Mouse (Mus musculus): ENCODE measurements at regions not wholly inside any gene's neighbourhood (a gene's known extent, or its start where the extent isn't known, plus 50 kb on each side); places are given as distances from the start of the nearest gene placed in this dataset.

GRCm38 (mm10) chr11:31753211-31753610, 81.5 kb upstream of the Bod1 start:
- Histone ChIP-seq H3K36me3 (ENCODE audit: control insufficient read depth, insufficient read depth, low read length, poor library complexity, severe bottlenecking) (no peaks in the 10 kb centered on the region), H3K9me3 (replicated peaks; ENCODE audit: control insufficient read depth, insufficient read depth, low read length, poor library complexity, severe bottlenecking) (no peaks in the 10 kb centered on the region), H3K27ac (ENCODE audit: insufficient read depth, low read length) (no peak overlapping the region), H3K27me3 (ENCODE audit: control insufficient read depth, insufficient read depth, low read length, poor library complexity, severe bottlenecking) (no peaks in the 10 kb centered on the region), H3K9ac (ENCODE audit: low read depth, poor library complexity, severe bottlenecking) (no peak overlapping the region), H3K4me3 (ENCODE audit: low read depth, low read length) (no peak overlapping the region), H3K4me1 (ENCODE audit: control insufficient read depth, insufficient read depth, low read length) (peaks cover 3% of the 10 kb centered on the region)
- TF ChIP-seq CTCF (IDR thresholded peaks at IDR 0.05; ENCODE audit: low read depth, low read length) (no peak), EP300 (IDR thresholded peaks at IDR 0.05; ENCODE audit: insufficient read depth, low read depth, low read length) (no peak), POLR2A (IDR thresholded peaks at IDR 0.05; ENCODE audit: insufficient read depth, low read length) (no peak)

GRCm38 (mm10) chr11:31753711-31754161, 82.1 kb upstream of the Bod1 start:
- peaks cover 3% of the 10 kb centered on the region for H3K4me1 ChIP-seq (ENCODE audit: control insufficient read depth, insufficient read depth, low read length)
- H3K9me3 ChIP-seq (replicated peaks; ENCODE audit: control insufficient read depth, insufficient read depth, low read length, poor library complexity, severe bottlenecking), result no peaks in the 10 kb centered on the region
- no peaks in the 10 kb centered on the region for H3K36me3 ChIP-seq (ENCODE audit: control insufficient read depth, insufficient read depth, low read length, poor library complexity, severe bottlenecking)
- TF ChIP-seq EP300 (IDR thresholded peaks at IDR 0.05; ENCODE audit: insufficient read depth, low read depth, low read length) (no peak), CTCF (IDR thresholded peaks at IDR 0.05; ENCODE audit: low read depth, low read length) (no peak), POLR2A (IDR thresholded peaks at IDR 0.05; ENCODE audit: insufficient read depth, low read length) (no peak)
- no peak overlapping the region for H3K4me3 ChIP-seq (ENCODE audit: low read depth, low read length)
- H3K27me3 ChIP-seq (ENCODE audit: control insufficient read depth, insufficient read depth, low read length, poor library complexity, severe bottlenecking), result no peaks in the 10 kb centered on the region
- H3K27ac ChIP-seq (ENCODE audit: insufficient read depth, low read length), result no peak overlapping the region
- no peak overlapping the region for H3K9ac ChIP-seq (ENCODE audit: low read depth, poor library complexity, severe bottlenecking)

GRCm38 (mm10) chr11:31754416-31754815, 82.7 kb upstream of the Bod1 start:
- Histone ChIP-seq H3K4me3 (ENCODE audit: low read depth, low read length) (no peak overlapping the region), H3K27ac (ENCODE audit: insufficient read depth, low read length) (no peak overlapping the region), H3K36me3 (ENCODE audit: control insufficient read depth, insufficient read depth, low read length, poor library complexity, severe bottlenecking) (no peaks in the 10 kb centered on the region), H3K27me3 (ENCODE audit: control insufficient read depth, insufficient read depth, low read length, poor library complexity, severe bottlenecking) (no peaks in the 10 kb centered on the region), H3K9ac (ENCODE audit: low read depth, poor library complexity, severe bottlenecking) (no peak overlapping the region), H3K4me1 (ENCODE audit: control insufficient read depth, insufficient read depth, low read length) (peaks cover 3% of the 10 kb centered on the region), H3K9me3 (replicated peaks; ENCODE audit: control insufficient read depth, insufficient read depth, low read length, poor library complexity, severe bottlenecking) (no peaks in the 10 kb centered on the region)
- no peak for TF ChIP-seq EP300 (IDR thresholded peaks at IDR 0.05; ENCODE audit: insufficient read depth, low read depth, low read length)
- no peak for TF ChIP-seq CTCF (IDR thresholded peaks at IDR 0.05; ENCODE audit: low read depth, low read length)
- no peak for TF ChIP-seq POLR2A (IDR thresholded peaks at IDR 0.05; ENCODE audit: insufficient read depth, low read length)

- Histone ChIP-seq H3K27ac (ENCODE audit: insufficient read depth, low read length) (no peak overlapping the region), H3K4me3 (ENCODE audit: low read depth, low read length) (no peak overlapping the region), H3K27me3 (ENCODE audit: control insufficient read depth, insufficient read depth, low read length, poor library complexity, severe bottlenecking) (no peaks in the 10 kb centered on the region), H3K9ac (ENCODE audit: low read depth, poor library complexity, severe bottlenecking) (no peak overlapping the region), H3K36me3 (ENCODE audit: control insufficient read depth, insufficient read depth, low read length, poor library complexity, severe bottlenecking) (no peaks in the 10 kb centered on the region), H3K9me3 (replicated peaks; ENCODE audit: control insufficient read depth, insufficient read depth, low read length, poor library complexity, severe bottlenecking) (no peaks in the 10 kb centered on the region), H3K4me1 (ENCODE audit: control insufficient read depth, insufficient read depth, low read length) (peaks cover 3% of the 10 kb centered on the region)
- TF ChIP-seq EP300 (IDR thresholded peaks at IDR 0.05; ENCODE audit: insufficient read depth, low read depth, low read length) (no peak), CTCF (IDR thresholded peaks at IDR 0.05; ENCODE audit: low read depth, low read length) (no peak), POLR2A (IDR thresholded peaks at IDR 0.05; ENCODE audit: insufficient read depth, low read length) (no peak)
Measured at GRCm38 (mm10) chr11:31755858-31756257, 84.2 kb upstream of the Bod1 start.

- H3K36me3 ChIP-seq (ENCODE audit: control insufficient read depth, insufficient read depth, low read length, poor library complexity, severe bottlenecking), result no peaks in the 10 kb centered on the region
- no peaks in the 10 kb centered on the region for H3K27me3 ChIP-seq (ENCODE audit: control insufficient read depth, insufficient read depth, low read length, poor library complexity, severe bottlenecking)
- no peak for TF ChIP-seq EP300 (IDR thresholded peaks at IDR 0.05; ENCODE audit: insufficient read depth, low read depth, low read length)
- TF ChIP-seq POLR2A (IDR thresholded peaks at IDR 0.05; ENCODE audit: insufficient read depth, low read length), result no peak
- TF ChIP-seq CTCF (IDR thresholded peaks at IDR 0.05; ENCODE audit: low read depth, low read length), result no peak
- H3K4me1 ChIP-seq (ENCODE audit: control insufficient read depth, insufficient read depth, low read length), result peaks cover 1% of the 10 kb centered on the region
- H3K9ac ChIP-seq (ENCODE audit: low read depth, poor library complexity, severe bottlenecking), result no peak overlapping the region
- no peak overlapping the region for H3K4me3 ChIP-seq (ENCODE audit: low read depth, low read length)
- H3K9me3 ChIP-seq (replicated peaks; ENCODE audit: control insufficient read depth, insufficient read depth, low read length, poor library complexity, severe bottlenecking), result no peaks in the 10 kb centered on the region
- H3K27ac ChIP-seq (ENCODE audit: insufficient read depth, low read length), result no peak overlapping the region
Measured at GRCm38 (mm10) chr11:31756355-31757145, 84.9 kb upstream of the Bod1 start.

All from ES-Bruce4 (cell line).